Comparison of ENCODE assay signal across 7 mouse cellular contexts in genomic region chr1:152902665-152903516, GRCm38 (mm10). TPM values are rescaled to one million over a fixed set of nuclear protein-coding genes. Genes with fewer than 3 reads are reported as not detected.
DNase-seq lines count a peak whose midpoint lies in the region; ATAC-seq lines count a peak whose summit lies in the region.

No protein-coding gene starts in this region.

- DNase-seq in adrenal gland, adult 18-20 months (ENCODE audit: low spot score in 2 of 2), result peak; percentile 91
- peak; percentile 98 for DNase-seq in embryo, embryonic 11 days
- peak; percentile 95 to 96 for DNase-seq in gastrocnemius, postnatal 36 days
- peak; percentile 96 to 99 for DNase-seq in left cerebral cortex, postnatal 25 days (ENCODE audit: low spot score in 2 of 2)
- DNase-seq in midbrain, embryonic 10.5 days (ENCODE audit: low spot score), result peak; percentile 99
- DNase-seq in right cerebral cortex, postnatal 4 days, result peak; percentile 95

- H3K27ac ChIP-seq in intestine, embryonic 15.5 days, result peak overlapping the region; percentile 98
- peak overlapping the region; percentile 99 for H3K27ac ChIP-seq in midbrain, embryonic 10.5 days (replicated peaks)

- no peaks in the 10 kb centered on the region for H3K36me3 ChIP-seq in intestine, embryonic 15.5 days
- H3K36me3 ChIP-seq in midbrain, embryonic 10.5 days, result peaks cover 18% of the 10 kb centered on the region

- no peaks in the 10 kb centered on the region for H3K27me3 ChIP-seq in intestine, embryonic 15.5 days (replicated peaks)
- H3K27me3 ChIP-seq in midbrain, embryonic 10.5 days (ENCODE audit: low read depth, poor library complexity, severe bottlenecking), result no peaks in the 10 kb centered on the region

- H3K4me1 ChIP-seq in intestine, embryonic 15.5 days (replicated peaks), result peaks cover 4% of the 10 kb centered on the region
- H3K4me1 ChIP-seq in midbrain, embryonic 10.5 days, result peaks cover 32% of the 10 kb centered on the region

- peak overlapping the region; percentile 66 for H3K4me3 ChIP-seq in intestine, embryonic 15.5 days (replicated peaks)
- peak overlapping the region; percentile 96 for H3K4me3 ChIP-seq in midbrain, embryonic 10.5 days

- peak; percentile 91 for ATAC-seq in intestine, embryonic 15.5 days

- no peaks in the 10 kb centered on the region for H3K9me3 ChIP-seq in intestine, embryonic 15.5 days
- no peaks in the 10 kb centered on the region for H3K9me3 ChIP-seq in midbrain, embryonic 10.5 days (replicated peaks)

- H3K9ac ChIP-seq in intestine, embryonic 15.5 days, result peak overlapping the region; percentile 93

- intact Hi-C loops in gastrocnemius, postnatal 36 days (cut with DNase I), result loop anchor here (10.0 kb wide), 1 partner anchor 378 kb away; no protein-coding TSS in a partner anchor
- intact Hi-C loops in left cerebral cortex, postnatal 25 days (cut with DNase I), result loop anchor here (1.0 to 5.0 kb wide), 7 partner anchors 54 to 378 kb away; partner anchors contain the start of genes Arpc5 and Rgl1

- H3K4me2 ChIP-seq in intestine, embryonic 15.5 days (replicated peaks), result peak overlapping the region; percentile 99

- WGBS in intestine, embryonic 15.5 days, result under 1% methylated on average over 47 of the region's 69 CpGs
- WGBS in midbrain, embryonic 10.5 days, result under 1% methylated on average over 59 of the region's 69 CpGs

RNA-seq across cellular contexts. Expression of gene Smg7, which starts 0.4 kb away (rescaled TPM):
- total RNA-seq in adrenal gland, adult 18-20 months (2021), result 10 to 100 TPM; 65.8 to 73.8 TPM
- 10 to 100 TPM; 33.5 to 34.4 TPM for total RNA-seq in gastrocnemius, postnatal 36 days (2021)
- 22.5 and 23.9 TPM in 2 replicates for polyA plus RNA-seq in intestine, embryonic 15.5 days (2015; fragmentation: Nextera tagmentation; extraction: Ambion mirVana)
- 10 to 100 TPM; 91.8 to 94.1 TPM for total RNA-seq in left cerebral cortex, postnatal 25 days (2021)
- 35.4 and 40.0 TPM in 2 replicates for polyA plus RNA-seq in midbrain, embryonic 10.5 days (2016; fragmentation: Nextera tagmentation; extraction: Ambion mirVana)

RNA-seq across cellular contexts. Expression of gene Nmnat2, which starts 51.9 kb away (rescaled TPM):
- 1 to 10 TPM in 1 of 2 experiments, under 1 TPM in 1; 0.99 to 1.9 TPM for total RNA-seq in adrenal gland, adult 18-20 months (2021)
- total RNA-seq in gastrocnemius, postnatal 36 days (2021), result under 1 TPM; 0.38 to 0.42 TPM
- polyA plus RNA-seq in intestine, embryonic 15.5 days (2015; fragmentation: Nextera tagmentation; extraction: Ambion mirVana), result 1.8 and 2.2 TPM in 2 replicates
- total RNA-seq in left cerebral cortex, postnatal 25 days (2021), result 100 to 1,000 TPM; 153 to 155 TPM
- 10.5 and 10.7 TPM in 2 replicates for polyA plus RNA-seq in midbrain, embryonic 10.5 days (2016; fragmentation: Nextera tagmentation; extraction: Ambion mirVana)

Comparison
In these comparisons a context has a peak if more than half of its experiments do, and no peak if none do; other contexts are left out.
1. Peak in every context shown above with its lines: DNase-seq, ATAC-seq, H3K4me3 ChIP-seq and H3K27ac ChIP-seq.
2. RNA of gene Nmnat2, which starts 51.9 kb away (total RNA-seq): 153 to 155 TPM in left cerebral cortex, postnatal 25 days; 0.99 to 1.9 TPM in adrenal gland, adult 18-20 months and 0.38 to 0.42 TPM in gastrocnemius, postnatal 36 days; every median in the first group is over 10 times any median in the second.